18 mouse cellular contexts compared by ENCODE assay signal in genomic region chr4:58174435-58174987, GRCm38 (mm10). TPM values are rescaled to one million over a fixed set of nuclear protein-coding genes. Genes with fewer than 3 reads are reported as not detected.
DNase-seq lines count a peak whose midpoint lies in the region; ATAC-seq and TF ChIP-seq lines count a peak whose summit lies in the region.
"Had no signal": no experiment of that assay in that cellular context is flagged by ENCODE, and none has a peak within 500 bp of the region (broad histone marks: within the 10 kb centered on the region; RNA-seq: fewer than 3 reads in every experiment).

No protein-coding gene starts in this region.

- TF ChIP-seq POLR2A in cerebellum, adult 2 months (IDR thresholded peaks at IDR 0.05; ENCODE audit: borderline replicate concordance, insufficient read depth, low read length) = peak; percentile 23; the same call in 1 of the 2 replicates

- H3K9ac ChIP-seq in lung, embryonic 14.5 days = no peak overlapping the region
- H3K9ac ChIP-seq: liver, postnatal 0 days; midbrain, embryonic 12.5 days had no signal

- no peaks in the 10 kb centered on the region for H3K9me3 ChIP-seq in lung, embryonic 14.5 days (ENCODE audit: low read depth, low read length)
- H3K9me3 ChIP-seq: heart, embryonic 10.5 days; midbrain, embryonic 12.5 days had no signal

- H3K4me3 ChIP-seq in lung, embryonic 14.5 days (ENCODE audit: low read depth, low read length) = no peak overlapping the region
- no peak overlapping the region for H3K4me3 ChIP-seq in cerebellum, adult 2 months (replicated peaks; ENCODE audit: insufficient read depth, low read depth, low read length)
- H3K4me3 ChIP-seq: heart, embryonic 10.5 days; midbrain, embryonic 12.5 days had no signal

- no peak for TF ChIP-seq CTCF in lung, embryonic 14.5 days (IDR thresholded peaks at IDR 0.05; ENCODE audit: low read depth)
- TF ChIP-seq CTCF in cerebellum, adult 2 months (IDR thresholded peaks at IDR 0.05; ENCODE audit: borderline replicate concordance, insufficient read depth, low read depth, low read length) = no peak

- H3K27ac ChIP-seq in lung, embryonic 14.5 days (ENCODE audit: low read depth) = no peak overlapping the region
- peak overlapping the region; percentile 87 for H3K27ac ChIP-seq in cerebellum, adult 2 months (ENCODE audit: insufficient read depth, low read length)
- H3K27ac ChIP-seq: heart, embryonic 10.5 days; macrophage; midbrain, embryonic 12.5 days had no signal

- WGBS in lung, embryonic 14.5 days = 54% methylated on average over 4 of the region's 4 CpGs
- 9% methylated on average over 4 of the region's 4 CpGs for WGBS in cerebellum, adult 2 months

- no peaks in the 10 kb centered on the region for H3K27me3 ChIP-seq in lung, embryonic 14.5 days (ENCODE audit: insufficient read depth, low read length)
- no peaks in the 10 kb centered on the region for H3K27me3 ChIP-seq in cerebellum, adult 2 months (ENCODE audit: control insufficient read depth, insufficient read depth, low read length)
- H3K27me3 ChIP-seq: midbrain, embryonic 12.5 days had no signal

- H3K4me1 ChIP-seq in lung, embryonic 14.5 days (ENCODE audit: insufficient read depth) = peaks cover 7% of the 10 kb centered on the region
- peaks cover 31% of the 10 kb centered on the region for H3K4me1 ChIP-seq in cerebellum, adult 2 months (ENCODE audit: control insufficient read depth, insufficient read depth, low read length)
- H3K4me1 ChIP-seq: midbrain, embryonic 12.5 days had no signal

- H3K36me3 ChIP-seq in lung, embryonic 14.5 days (ENCODE audit: insufficient read depth) = 0 out of 2 replicates have a peak, but pooled peaks cover 2% of the 10 kb centered on the region
- H3K36me3 ChIP-seq: heart, embryonic 10.5 days; midbrain, embryonic 12.5 days had no signal

- 0 out of 2 replicates have a peak, but pooled peaks have one; percentile 19 for ATAC-seq in lung, embryonic 14.5 days (ENCODE audit: insufficient read depth)
- peak; percentile 94 for ATAC-seq in cerebellum, adult (ENCODE audit: insufficient number of reproducible peaks, low FRiP score, low TSS enrichment)
- ATAC-seq: inflammation-experienced regulatory T-cells, adult 6 months; liver, postnatal 0 days had no signal

- H3K4me2 ChIP-seq in lung, embryonic 14.5 days = no peak overlapping the region
- H3K4me2 ChIP-seq: midbrain, embryonic 12.5 days had no signal

- DNase-seq in lung, embryonic 14.5 days = no peak
- no peak for DNase-seq in lung, postnatal 36 days
- DNase-seq in cerebellum, adult 2 months = peak; percentile 96 to 99
- peak; percentile 31 to 85 for DNase-seq in cerebellum, postnatal 4 days (ENCODE audit: low spot score in 2 of 2)
- DNase-seq in thymus, postnatal 36 days = no peak
- DNase-seq in adrenal gland, postnatal 10 days = no peak
- DNase-seq: adrenal gland, adult 8-10 months; gastrocnemius, postnatal 14 days; heart, postnatal 10 days; kidney, adult 8-10 months; kidney, postnatal 25 days; liver; liver, postnatal 0 days had no signal

RNA-seq across cellular contexts. Expression of gene Svep1, which starts 32.1 kb away (rescaled TPM):
- polyA plus RNA-seq in lung, embryonic 14.5 days (2014; fragmentation: Nextera tagmentation; extraction: Ambion mirVana) = 16.4 and 17.6 TPM in 2 replicates
- polyA plus RNA-seq in cerebellum, adult 2 months (2012; rRNA removed) = 10.1 and 11.6 TPM in 2 replicates
- total RNA-seq in adrenal gland, postnatal 10 days (2021) = 10 to 100 TPM; 15.6 to 28.3 TPM
- polyA plus RNA-seq: macrophage had no signal

Comparison
In these comparisons a context has a peak if more than half of its experiments do, and no peak if none do; other contexts are left out.
1. DNase-seq: peak in cerebellum, adult 2 months (2 of 2) and cerebellum, postnatal 4 days (2 of 2); none in lung, embryonic 14.5 days (single experiment), lung, postnatal 36 days (single experiment), thymus, postnatal 36 days (0 of 2) and adrenal gland, postnatal 10 days (single experiment).